Mouse (Mus musculus): ENCODE results near the gene Ptgr2. TPM values are rescaled to one million over a fixed set of nuclear protein-coding genes. Genes with fewer than 3 reads are reported as not detected.

Ptgr2 gene
- polyA plus RNA-seq (2017; shearing (Covaris generic)): 38.0 TPM

DNA sequence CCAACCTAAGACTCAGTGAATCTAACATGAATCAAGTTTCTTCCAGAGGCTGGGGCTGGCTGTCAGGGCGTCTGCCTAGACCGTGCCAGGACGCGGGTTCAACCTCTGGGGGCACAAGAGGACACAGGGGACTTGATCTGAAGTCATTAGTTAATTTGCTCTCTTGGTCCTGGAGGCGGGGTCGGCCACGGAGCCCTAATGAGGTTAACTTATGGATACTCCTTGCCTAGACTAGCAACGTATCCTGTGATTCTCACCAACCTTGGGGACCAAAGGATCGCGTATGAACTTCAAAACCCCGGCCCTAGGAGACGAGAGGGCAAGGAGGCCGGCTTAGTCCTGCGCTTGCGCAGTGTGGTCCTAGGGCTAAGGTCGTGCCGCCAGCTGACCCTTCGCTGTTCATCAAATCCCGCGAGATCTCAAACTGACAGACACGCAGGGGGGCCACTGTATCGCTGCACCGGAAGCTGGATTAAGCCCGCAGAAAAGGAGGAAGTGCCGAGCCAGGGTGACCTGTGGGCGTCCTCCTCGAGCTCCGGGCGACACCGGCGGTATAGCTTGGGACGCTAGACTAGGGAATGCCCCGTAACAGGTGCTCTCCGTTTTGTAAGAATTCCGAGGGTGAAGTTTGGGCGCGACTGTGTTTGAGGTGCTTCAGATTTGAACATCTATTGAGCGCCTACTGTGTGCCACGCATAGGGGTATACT, at the start of gene Ptgr2:
TSS of gene Ptgr2 (plus strand) at position 348 of the 708 bp plus-strand sequence.

DNA sequence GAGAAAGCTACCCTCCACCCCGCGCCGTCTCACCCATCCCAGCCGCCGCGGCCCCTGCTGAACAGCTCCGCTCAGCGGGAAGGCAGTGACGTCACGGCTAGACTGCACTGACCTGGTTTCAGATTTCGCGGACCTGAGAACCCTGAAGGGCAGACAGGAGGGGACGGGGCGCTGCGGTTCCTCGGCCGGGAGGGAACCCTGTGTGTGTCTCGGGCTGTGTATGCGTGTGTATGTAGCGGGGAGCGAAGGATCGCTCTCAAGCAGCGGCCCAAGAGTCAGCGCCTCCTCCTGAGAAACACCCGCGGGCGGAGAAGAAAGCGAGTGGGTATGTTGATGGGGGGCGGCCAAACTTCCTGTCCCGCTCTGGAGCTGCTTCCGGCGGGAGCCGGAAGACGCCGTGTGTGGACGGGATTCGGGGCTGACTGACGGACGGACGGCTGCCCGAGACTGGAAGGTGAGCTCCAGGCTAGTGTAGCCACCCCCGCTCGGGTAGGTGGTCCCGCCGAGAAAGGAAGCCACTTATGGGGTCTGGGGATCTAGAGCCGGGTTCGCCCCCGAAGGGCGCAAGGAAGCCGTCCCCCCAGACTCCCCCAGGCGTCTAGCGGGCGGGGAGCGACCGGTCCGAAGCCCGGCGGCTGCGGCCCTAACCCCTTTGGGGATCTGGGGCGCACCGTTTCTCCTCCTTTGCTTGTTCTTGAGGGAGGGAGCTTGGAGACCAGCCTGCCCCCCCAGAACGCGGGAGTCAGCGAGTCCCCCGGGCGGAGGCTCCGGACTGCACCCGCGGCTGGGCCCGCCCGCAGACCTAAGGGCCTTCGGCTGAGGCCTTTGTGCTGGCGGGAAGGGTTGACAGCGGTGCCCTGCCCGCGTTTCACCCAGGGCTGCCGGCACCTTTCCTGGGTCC, 31.9 kb downstream of the Ptgr2 start, which contains the start of gene Zfp410:
TSS of gene Zfp410 (plus strand) at position 132 of the 901 bp plus-strand sequence.

GRCm38 (mm10) chr12:84361555-84362489, 76.8 kb downstream of the Ptgr2 start, which contains the start of the genes Coq6 and Fam161b:
Gene Coq6 (plus strand): TSS chr12:84361657.
Gene Fam161b (minus strand): TSS chr12:84361833.

Other genes starting within 250 kb of the Ptgr2 start
- not detected for gene Acot4, start 246.9 kb upstream of the Ptgr2 start, polyA plus RNA-seq (2017; shearing (Covaris generic))
- gene Gm49366, start 246.3 kb upstream of the Ptgr2 start, polyA plus RNA-seq (2017; shearing (Covaris generic)): not detected
- not detected for gene Acot3, start 233.1 kb upstream of the Ptgr2 start, polyA plus RNA-seq (2017; shearing (Covaris generic))
- gene Acot5, start 215.9 kb upstream of the Ptgr2 start, polyA plus RNA-seq (2017; shearing (Covaris generic)): not detected
- gene Acot6, start 184.6 kb upstream of the Ptgr2 start, polyA plus RNA-seq (2017; shearing (Covaris generic)): 0.75 TPM
- gene Dnal1, start 170.9 kb upstream of the Ptgr2 start, polyA plus RNA-seq (2017; shearing (Covaris generic)): 0.86 TPM
- not detected for gene Pnma1, start 136.7 kb upstream of the Ptgr2 start, polyA plus RNA-seq (2017; shearing (Covaris generic))
- gene Elmsan1, start 66.4 kb upstream of the Ptgr2 start, polyA plus RNA-seq (2017; shearing (Covaris generic)): 28.9 TPM
- 71.4 TPM for gene Zfp410, start 31.6 kb downstream of the Ptgr2 start, polyA plus RNA-seq (2017; shearing (Covaris generic))
- 31.9 TPM for gene Coq6, start 76.4 kb downstream of the Ptgr2 start, polyA plus RNA-seq (2017; shearing (Covaris generic))
- gene Fam161b, start 76.6 kb downstream of the Ptgr2 start, polyA plus RNA-seq (2017; shearing (Covaris generic)): 1.1 TPM
- gene Entpd5, start 123.8 kb downstream of the Ptgr2 start, polyA plus RNA-seq (2017; shearing (Covaris generic)): 49.5 TPM
- 0.39 TPM for gene Bbof1, start 123.8 kb downstream of the Ptgr2 start, polyA plus RNA-seq (2017; shearing (Covaris generic))
- 29.7 TPM for gene Rnf113a2, start 132.0 kb downstream of the Ptgr2 start, polyA plus RNA-seq (2017; shearing (Covaris generic))
- 17.3 TPM for gene Aldh6a1, start 165.8 kb downstream of the Ptgr2 start, polyA plus RNA-seq (2017; shearing (Covaris generic))
- gene Lin52, start 166.2 kb downstream of the Ptgr2 start, polyA plus RNA-seq (2017; shearing (Covaris generic)): 23.3 TPM